Mouse (Mus musculus): ENCODE results near the gene Armh3.

GRCm38 (mm10) chr19:46040149-46040902, 42.0 kb upstream of the Armh3 start:
- 0 out of 2 replicates have a peak, but pooled peaks have one; percentile 59 for TF ChIP-seq MAZ (IDR thresholded peaks at IDR 0.05; ENCODE audit: low read depth, low read length)
- TF ChIP-seq ELF1 (IDR thresholded peaks at IDR 0.05; ENCODE audit: low read depth, low read length), result peak; percentile 59
- TF ChIP-seq ETS1 (conservative IDR thresholded peaks at IDR 0.05; ENCODE audit: low read depth, low read length), result peak; percentile 29
- TF ChIP-seq POLR2A (IDR thresholded peaks at IDR 0.05; ENCODE audit: low read depth, low read length), result peak; percentile 66
- no peak for TF ChIP-seq JUND (conservative IDR thresholded peaks at IDR 0.05; ENCODE audit: low read depth, low read length)
- TF ChIP-seq CTCF (conservative IDR thresholded peaks at IDR 0.05 in 1 of 2, IDR thresholded peaks at IDR 0.05 in 1 of 2; ENCODE audit: low read depth in 2 of 2, low read length in 2 of 2), result no peak
- no peak for TF ChIP-seq USF1 (IDR thresholded peaks at IDR 0.05; ENCODE audit: low read depth, low read length)
- TF ChIP-seq USF2 (conservative IDR thresholded peaks at IDR 0.05; ENCODE audit: low read depth, low read length), result no peak
- no peak for TF ChIP-seq CHD2 (IDR thresholded peaks at IDR 0.05; ENCODE audit: low read length)

Data from CH12.LX (cell line).